Mouse (Mus musculus): Measurements from ENCODE around the gene Trpm3. TPM values are rescaled to one million over a fixed set of nuclear protein-coding genes. Genes with fewer than 3 reads are reported as not detected.
A peak's percentile ranks its signal among the peaks of the same experiment; 100 is the strongest.

Trpm3 gene
- polyA plus RNA-seq, 1 experiment from 2014 or later: 1.9 TPM

- no peak overlapping the region for H3K4me3 ChIP-seq (ENCODE audit: low read depth, low read length)
- no peak overlapping the region for H3K4me2 ChIP-seq
- no peak for TF ChIP-seq CTCF (IDR thresholded peaks at IDR 0.05; ENCODE audit: low read depth)
- no peaks in the 10 kb centered on the region for H3K4me1 ChIP-seq (ENCODE audit: insufficient read depth)
- 75% methylated on average over 5 of the region's 5 CpGs for WGBS
- H3K9ac ChIP-seq: no peak overlapping the region
- no peak for DNase-seq
- no peaks in the 10 kb centered on the region for H3K9me3 ChIP-seq (ENCODE audit: low read depth, low read length)
- no peaks in the 10 kb centered on the region for H3K36me3 ChIP-seq (ENCODE audit: insufficient read depth)
- no peak for ATAC-seq (ENCODE audit: insufficient read depth)
- no peak overlapping the region for H3K27ac ChIP-seq (ENCODE audit: low read depth)
- H3K27me3 ChIP-seq (ENCODE audit: insufficient read depth, low read length): no peaks in the 10 kb centered on the region
Observed at GRCm38 (mm10) chr19:22607985-22608684, 469.3 kb downstream of the Trpm3 start.

GRCm38 (mm10) chr19:22611621-22612020 lies 472.8 kb downstream of the Trpm3 start:
- H3K27ac ChIP-seq (ENCODE audit: low read depth): no peak overlapping the region
- H3K27me3 ChIP-seq (ENCODE audit: insufficient read depth, low read length): no peaks in the 10 kb centered on the region
- H3K36me3 ChIP-seq (ENCODE audit: insufficient read depth): no peaks in the 10 kb centered on the region
- H3K4me3 ChIP-seq (ENCODE audit: low read depth, low read length): no peak overlapping the region
- H3K9ac ChIP-seq: no peak overlapping the region
- TF ChIP-seq CTCF (IDR thresholded peaks at IDR 0.05; ENCODE audit: low read depth): no peak
- DNase-seq (no peak), ATAC-seq (ENCODE audit: insufficient read depth) (no peak)
- peaks cover 3% of the 10 kb centered on the region; the same call in 1 of the 2 replicates for H3K4me1 ChIP-seq (ENCODE audit: insufficient read depth)
- H3K9me3 ChIP-seq (ENCODE audit: low read depth, low read length): no peaks in the 10 kb centered on the region
- WGBS: 84% methylated on average over 2 of the region's 2 CpGs
- no peak overlapping the region for H3K4me2 ChIP-seq

DNA sequence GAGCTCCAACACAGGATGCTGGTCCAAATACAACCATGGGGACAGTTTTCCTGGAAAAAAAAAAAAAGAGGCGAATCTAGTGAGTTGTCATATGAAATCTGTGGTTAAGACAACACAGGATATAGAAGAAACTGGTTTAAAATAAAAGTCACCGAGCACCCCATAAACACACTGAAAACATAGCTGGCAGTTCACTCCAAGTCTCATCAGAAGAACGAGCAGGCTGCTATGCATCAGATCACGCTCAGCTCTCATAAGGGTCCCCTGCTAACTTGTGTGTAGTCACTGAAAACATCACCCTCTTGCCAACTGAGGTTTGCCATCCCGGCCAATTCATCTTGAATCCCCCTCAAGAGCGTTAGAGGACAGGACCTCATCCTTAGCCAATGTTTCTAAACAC lies 476.5 kb downstream of the Trpm3 start:
- ATAC-seq (ENCODE audit: insufficient read depth): peak; percentile 98
- Histone ChIP-seq H3K4me2 (no peak overlapping the region), H3K9me3 (ENCODE audit: low read depth, low read length) (no peaks in the 10 kb centered on the region)

DNA sequence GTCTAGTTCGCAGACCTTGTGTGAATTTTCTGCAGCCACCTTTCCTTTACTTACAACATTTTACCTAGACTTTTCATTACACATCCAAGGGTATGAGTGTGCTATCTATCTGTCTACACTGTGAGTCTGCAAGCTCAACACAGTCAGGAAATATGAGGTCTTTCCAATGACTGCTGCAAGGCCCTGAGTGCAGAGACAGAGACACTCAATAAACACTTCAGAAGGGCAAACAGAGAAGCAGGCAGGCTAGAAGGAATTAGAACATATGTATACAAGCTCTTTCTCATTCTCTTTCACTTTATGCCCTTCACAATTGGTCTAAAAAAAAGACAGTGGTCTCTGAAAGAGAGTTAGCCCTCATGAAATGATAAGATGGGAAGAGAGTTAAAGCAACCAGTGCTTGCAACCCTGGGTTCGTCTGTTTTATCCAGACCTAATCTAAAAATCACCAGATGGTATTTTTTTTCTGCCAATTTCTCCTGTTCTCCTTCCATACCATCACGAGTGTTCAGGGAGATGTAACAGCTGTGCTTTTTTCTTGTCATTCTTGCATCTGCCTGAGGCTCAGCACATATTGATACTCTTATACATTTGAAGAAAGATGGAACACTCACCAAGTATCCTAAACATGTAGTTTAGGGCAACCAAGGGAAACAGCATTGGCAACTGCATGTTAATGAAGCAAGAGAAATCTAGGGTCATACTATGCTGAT lies 486.1 kb downstream of the Trpm3 start:
- 33% methylated on average over 3 of the region's 3 CpGs for WGBS
- Histone ChIP-seq H3K4me3 (ENCODE audit: low read depth, low read length) (no peak overlapping the region), H3K36me3 (ENCODE audit: insufficient read depth) (no peaks in the 10 kb centered on the region), H3K27me3 (ENCODE audit: insufficient read depth, low read length) (no peaks in the 10 kb centered on the region), H3K9ac (no peak overlapping the region), H3K9me3 (ENCODE audit: low read depth, low read length) (no peaks in the 10 kb centered on the region), H3K27ac (ENCODE audit: low read depth) (peak overlapping the region; percentile 61), H3K4me1 (ENCODE audit: insufficient read depth) (no peaks in the 10 kb centered on the region), H3K4me2 (no peak overlapping the region)
- TF ChIP-seq CTCF (IDR thresholded peaks at IDR 0.05; ENCODE audit: low read depth): no peak
- ATAC-seq (ENCODE audit: insufficient read depth) (peak; percentile 86), DNase-seq (peak; percentile 90)

More for the DNA sequence above, 476.5 kb downstream of the Trpm3 start:
- no peak for TF ChIP-seq CTCF (IDR thresholded peaks at IDR 0.05; ENCODE audit: low read depth)
- Histone ChIP-seq H3K27me3 (ENCODE audit: insufficient read depth, low read length) (no peaks in the 10 kb centered on the region), H3K9ac (no peak overlapping the region), H3K36me3 (ENCODE audit: insufficient read depth) (no peaks in the 10 kb centered on the region), H3K27ac (ENCODE audit: low read depth) (peak overlapping the region; percentile 78; the same call in 1 of the 2 replicates), H3K4me3 (ENCODE audit: low read depth, low read length) (no peak overlapping the region), H3K4me1 (ENCODE audit: insufficient read depth) (peaks cover 3% of the 10 kb centered on the region; the same call in 1 of the 2 replicates)
- peak; percentile 92 for DNase-seq
- 48% methylated on average over 6 of the region's 6 CpGs for WGBS

DNA sequence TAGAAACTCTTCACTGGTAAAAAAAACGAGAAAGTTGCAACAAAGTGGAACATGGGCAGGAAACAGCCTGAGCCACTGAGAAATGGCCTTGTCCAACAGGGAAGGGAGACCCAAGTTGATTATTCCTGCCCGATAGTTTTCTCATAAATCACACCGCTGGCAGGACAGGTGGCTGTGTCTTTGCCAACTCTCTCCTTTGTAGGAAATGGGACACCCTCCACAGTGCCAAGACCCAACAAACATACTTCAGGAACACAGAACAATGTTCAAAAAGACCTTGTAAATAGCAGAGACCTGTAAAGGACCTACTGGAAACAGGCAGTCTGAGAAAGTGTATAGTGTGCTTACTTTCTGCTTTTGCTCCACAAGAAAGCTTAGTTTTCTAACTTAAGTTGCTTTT lies 490.0 kb downstream of the Trpm3 start:
- Histone ChIP-seq H3K9me3 (ENCODE audit: low read depth, low read length) (no peaks in the 10 kb centered on the region), H3K27me3 (ENCODE audit: insufficient read depth, low read length) (no peaks in the 10 kb centered on the region), H3K36me3 (ENCODE audit: insufficient read depth) (no peaks in the 10 kb centered on the region), H3K4me1 (ENCODE audit: insufficient read depth) (no peaks in the 10 kb centered on the region), H3K27ac (ENCODE audit: low read depth) (no peak overlapping the region), H3K4me2 (no peak overlapping the region), H3K4me3 (ENCODE audit: low read depth, low read length) (no peak overlapping the region), H3K9ac (no peak overlapping the region)
- DNase-seq (no peak), ATAC-seq (ENCODE audit: insufficient read depth) (no peak)
- no peak for TF ChIP-seq CTCF (IDR thresholded peaks at IDR 0.05; ENCODE audit: low read depth)
- WGBS: 67% methylated on average over 3 of the region's 3 CpGs

DNA sequence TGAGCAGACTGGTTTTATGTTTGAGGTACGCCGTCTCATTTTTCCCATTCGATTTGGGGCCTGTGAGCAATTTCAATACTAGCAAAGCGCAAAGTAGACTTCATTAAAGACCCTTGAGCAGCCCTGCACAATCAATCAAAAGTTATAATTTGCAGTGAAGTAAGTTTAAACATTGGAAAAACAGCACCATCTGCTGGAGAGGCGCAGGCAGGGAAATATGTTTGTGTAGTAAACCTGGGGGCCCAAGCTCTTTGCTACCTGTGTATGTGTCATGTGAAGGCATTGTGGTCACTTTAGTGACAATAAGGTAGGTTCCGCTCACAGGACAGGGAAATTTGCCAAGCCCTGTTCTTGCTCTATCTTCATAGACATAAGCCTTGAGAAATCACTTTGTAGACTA lies 492.5 kb downstream of the Trpm3 start:
- peak; percentile 68 for TF ChIP-seq CTCF (IDR thresholded peaks at IDR 0.05; ENCODE audit: low read depth)
- WGBS: 64% methylated on average over 6 of the region's 6 CpGs
- Histone ChIP-seq H3K9ac (no peak overlapping the region), H3K4me1 (ENCODE audit: insufficient read depth) (no peaks in the 10 kb centered on the region), H3K4me2 (no peak overlapping the region), H3K9me3 (ENCODE audit: low read depth, low read length) (no peaks in the 10 kb centered on the region), H3K36me3 (ENCODE audit: insufficient read depth) (no peaks in the 10 kb centered on the region), H3K27ac (ENCODE audit: low read depth) (no peak overlapping the region), H3K27me3 (ENCODE audit: insufficient read depth, low read length) (no peaks in the 10 kb centered on the region), H3K4me3 (ENCODE audit: low read depth, low read length) (no peak overlapping the region)
- ATAC-seq (ENCODE audit: insufficient read depth) (no peak), DNase-seq (peak; percentile 70)

- 32% methylated on average over 10 of the region's 10 CpGs for WGBS
- no peak overlapping the region for H3K4me2 ChIP-seq
Observed at GRCm38 (mm10) chr19:22635635-22636034, 496.8 kb downstream of the Trpm3 start.

More at GRCm38 (mm10) chr19:22635635-22636034, 496.8 kb downstream of the Trpm3 start:
- Histone ChIP-seq H3K4me3 (ENCODE audit: low read depth, low read length) (no peak overlapping the region), H3K27ac (ENCODE audit: low read depth) (no peak overlapping the region), H3K27me3 (ENCODE audit: insufficient read depth, low read length) (no peaks in the 10 kb centered on the region), H3K9me3 (ENCODE audit: low read depth, low read length) (no peaks in the 10 kb centered on the region), H3K4me1 (ENCODE audit: insufficient read depth) (no peaks in the 10 kb centered on the region), H3K36me3 (ENCODE audit: insufficient read depth) (no peaks in the 10 kb centered on the region), H3K9ac (no peak overlapping the region)
- DNase-seq: no peak
- TF ChIP-seq CTCF (IDR thresholded peaks at IDR 0.05; ENCODE audit: low read depth): no peak
- ATAC-seq (ENCODE audit: insufficient read depth): no peak

Measured in lung, embryonic 14.5 days (tissue).